Mouse (Mus musculus) megakaryocyte, embryonic 14.5 days (primary cell): ENCODE data around the gene Snap23.

ENCODE experiments used
- FLI1 ChIP-seq: IDR thresholded peaks from 2 replicates; pipeline ENCODE4 v1.6.1; 2012; ENCODE audit warnings: low read length, inconsistent platforms, mixed read lengths
- GATA1 ChIP-seq: IDR thresholded peaks from 3 replicates; pipeline ENCODE4 v1.6.1; 2012; ENCODE audit warnings: mixed read lengths, low read length, inconsistent platforms, borderline replicate concordance

DNA sequence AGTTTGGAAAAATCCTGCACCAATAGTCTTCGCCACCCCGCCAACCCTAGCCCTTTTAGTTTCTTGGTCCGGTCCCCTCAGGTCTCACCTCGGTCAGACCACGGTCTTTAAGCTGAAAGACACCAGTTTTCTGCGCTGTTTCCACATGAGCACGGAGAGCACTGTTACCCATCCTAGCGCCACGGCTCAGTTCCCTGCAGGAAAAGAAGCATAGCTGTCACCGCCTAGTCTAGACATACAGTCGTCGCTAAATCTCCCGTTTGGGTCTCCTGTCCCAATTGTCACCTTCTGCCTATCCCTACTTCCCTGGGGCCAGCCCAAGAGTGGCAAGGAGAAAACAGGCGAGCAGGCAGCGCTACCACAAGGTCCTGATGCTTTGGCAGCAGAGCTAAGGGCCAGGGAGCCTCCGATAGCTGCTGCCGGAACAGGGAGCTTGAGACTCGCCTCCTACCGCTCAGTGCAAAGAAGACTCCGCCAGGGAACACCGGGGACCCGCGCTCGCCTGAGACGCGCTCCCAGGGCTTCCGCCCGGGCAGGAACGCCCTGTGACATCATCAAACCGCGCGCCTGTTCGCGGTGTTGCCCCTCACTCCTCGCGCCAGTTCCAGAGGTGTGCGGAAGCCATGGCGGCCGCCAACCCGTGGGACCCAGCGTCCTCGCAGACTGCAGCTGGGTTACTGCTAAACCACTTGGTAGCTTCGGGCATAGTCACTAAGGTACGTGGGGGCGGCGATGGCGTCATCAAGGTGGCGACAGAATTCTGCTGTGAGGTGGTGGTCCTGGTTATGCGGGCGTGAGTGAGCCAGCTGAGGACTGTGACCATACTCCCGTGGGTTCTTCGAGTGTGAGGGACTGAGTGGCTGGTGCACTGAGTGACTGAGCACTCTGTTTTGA lies 41.6 kb downstream of the Snap23 start, which contains the start of the genes Haus2 and Lrrc57:
- TF ChIP-seq GATA1: no peak
- TF ChIP-seq FLI1: no peak
